Mouse (Mus musculus) heart, adult 2 months (tissue): ENCODE results near the gene Mecom. TPM values are rescaled to one million over a fixed set of nuclear protein-coding genes. Genes with fewer than 3 reads are reported as not detected.

Experiments used
- DNase-seq, 2 experiments: peaks; one replicate each; pipeline ENCODE4 v3.0.0; 2021
- H3K27ac ChIP-seq: fragments of 200-600 bp; 2 replicates; pipeline ENCODE4 v1.8.1; 2022
- H3K27me3 ChIP-seq: fragments of 200-500 bp; 2 replicates; pipeline ENCODE4 v1.6.1; 2012; ENCODE audit warnings: mild to moderate bottlenecking, low read length, inconsistent platforms, mixed read lengths; ENCODE audit not compliant: control insufficient read depth, insufficient read depth
- H3K36me3 ChIP-seq: fragments of 200-500 bp; 2 replicates; pipeline ENCODE4 v1.6.1; 2012; ENCODE audit warnings: low read length, inconsistent platforms; ENCODE audit not compliant: control insufficient read depth, insufficient read depth
- H3K4me1 ChIP-seq: fragments of 200-500 bp; 2 replicates; pipeline ENCODE4 v1.6.1; 2011; ENCODE audit warnings: low read length; ENCODE audit not compliant: control insufficient read depth, insufficient read depth
- H3K4me3 ChIP-seq: fragments of 200-600 bp; 2 replicates; pipeline ENCODE4 v1.8.1; 2022
- H3K79me2 ChIP-seq: fragments of 200-500 bp; replicated peaks from 2 replicates; pipeline ENCODE4 v1.6.1; 2012; ENCODE audit warnings: mild to moderate bottlenecking, inconsistent platforms, low read length, moderate library complexity, mixed read lengths; ENCODE audit not compliant: control insufficient read depth, insufficient read depth
- H3K9ac ChIP-seq: fragments of 200-500 bp; 2 replicates; pipeline ENCODE4 v1.6.1; 2012; ENCODE audit warnings: low read depth, mild to moderate bottlenecking, control low read depth, inconsistent platforms, low read length, mixed read lengths
- CTCF ChIP-seq: fragments of 200-600 bp; IDR thresholded peaks from 2 replicates; pipeline ENCODE4 v1.8.1; 2022; ENCODE audit warnings: antibody characterized with exemption, mild to moderate bottlenecking, moderate library complexity
- EP300 ChIP-seq: fragments of 200-500 bp; IDR thresholded peaks from 2 replicates; pipeline ENCODE4 v1.6.1; 2011; ENCODE audit warnings: low read depth, low read length, control low read depth; ENCODE audit not compliant: insufficient read depth
- POLR2A ChIP-seq: fragments of 200-500 bp; IDR thresholded peaks from 2 replicates; pipeline ENCODE4 v1.6.1; 2011; ENCODE audit warnings: mild to moderate bottlenecking, low read depth, low read length, control low read depth; ENCODE audit not compliant: insufficient read depth
- WGBS: fragments of 180-500 bp; shearing (Covaris S2); methylation state at CpG from one replicate; pipeline ENCODE4 v1.1.7; 2018; 5-methylcytosine and 5-hydroxymethylcytosine counted together
- intact Hi-C: fragments of 180-260 bp; cut with DNase I; formaldehyde crosslinking; loops from one replicate; pipeline ENCODE4 v1.15.1; 2025
- polyA plus RNA-seq: library from polyadenylated mRNA; depleted of rRNA; stranded (reverse); fragments of >200 nt; gene quantifications from 2 replicates; pipeline ENCODE4 v1.2.3, GENCODE M21; 2012
- total RNA-seq, 2 experiments: library from RNA; stranded (reverse); gene quantifications; 2 replicates each; pipeline ENCODE4 v1.2.3; 2021

The Mecom gene
- total and polyA plus RNA-seq, 3 experiments = 5.2 to 18.6 (median 12.5) TPM

DNA sequence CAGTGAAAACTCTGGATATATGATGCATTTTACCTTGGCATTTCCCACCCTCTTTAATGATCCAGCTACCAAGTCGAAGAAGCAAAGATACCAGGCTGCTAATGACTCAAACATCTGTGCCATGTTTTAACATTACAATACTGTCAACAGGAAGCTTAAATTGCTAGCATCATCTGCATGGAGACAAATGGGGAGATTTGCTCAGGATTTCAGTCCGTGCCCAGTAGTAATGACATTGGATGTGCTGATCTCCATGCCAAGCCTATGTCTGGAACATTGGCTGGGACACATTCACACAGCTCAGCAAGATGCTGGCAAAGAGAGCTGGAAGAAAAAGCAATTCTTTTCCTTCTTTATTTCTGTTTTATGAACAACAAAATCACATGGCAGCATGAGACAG lies 53.4 kb downstream of the Mecom start:
- Histone ChIP-seq H3K4me3 (no peak overlapping the region), H3K4me1 (peaks cover 4% of the 10 kb centered on the region), H3K27me3 (no peaks in the 10 kb centered on the region), H3K9ac (no peak overlapping the region), H3K27ac (no peak overlapping the region), H3K79me2 (no peaks in the 10 kb centered on the region), H3K36me3 (peaks cover 2% of the 10 kb centered on the region; the same call in 1 of the 2 replicates)
- no peak for DNase-seq
- intact Hi-C loops = no loop called here
- WGBS = 31% methylated on average over 2 of the region's 2 CpGs
- no peak for TF ChIP-seq CTCF
- TF ChIP-seq EP300 = no peak
- TF ChIP-seq POLR2A = no peak

DNA sequence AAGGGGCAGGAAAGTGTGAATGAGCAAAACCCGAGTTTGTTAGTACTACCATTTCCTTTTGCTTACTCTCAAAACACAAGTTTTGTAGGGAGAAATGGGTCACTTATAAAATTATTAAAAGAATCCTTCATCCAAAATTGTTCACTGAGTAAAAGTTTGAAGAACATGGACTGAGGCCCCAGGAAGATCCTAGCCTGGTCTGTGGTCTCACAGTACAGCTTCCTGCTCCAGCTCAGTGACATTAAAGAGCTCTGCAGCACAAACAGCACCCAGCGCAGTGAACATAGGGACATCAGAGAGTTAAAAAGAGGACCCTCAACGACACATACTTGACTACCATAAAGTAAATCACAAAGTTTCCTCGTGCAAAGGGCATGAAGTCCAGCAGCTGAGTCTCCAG lies 59.0 kb downstream of the Mecom start:
- H3K27me3 ChIP-seq = no peaks in the 10 kb centered on the region
- H3K9ac ChIP-seq = no peak overlapping the region
- no peak overlapping the region for H3K27ac ChIP-seq
- intact Hi-C loops = no loop called here
- H3K79me2 ChIP-seq = no peaks in the 10 kb centered on the region
- 47% methylated on average over 4 of the region's 4 CpGs for WGBS
- H3K4me3 ChIP-seq = no peak overlapping the region
- H3K4me1 ChIP-seq = peaks cover 5% of the 10 kb centered on the region
- DNase-seq = no peak
- no peaks in the 10 kb centered on the region for H3K36me3 ChIP-seq
- TF ChIP-seq EP300 (no peak), CTCF (no peak), POLR2A (no peak)

DNA sequence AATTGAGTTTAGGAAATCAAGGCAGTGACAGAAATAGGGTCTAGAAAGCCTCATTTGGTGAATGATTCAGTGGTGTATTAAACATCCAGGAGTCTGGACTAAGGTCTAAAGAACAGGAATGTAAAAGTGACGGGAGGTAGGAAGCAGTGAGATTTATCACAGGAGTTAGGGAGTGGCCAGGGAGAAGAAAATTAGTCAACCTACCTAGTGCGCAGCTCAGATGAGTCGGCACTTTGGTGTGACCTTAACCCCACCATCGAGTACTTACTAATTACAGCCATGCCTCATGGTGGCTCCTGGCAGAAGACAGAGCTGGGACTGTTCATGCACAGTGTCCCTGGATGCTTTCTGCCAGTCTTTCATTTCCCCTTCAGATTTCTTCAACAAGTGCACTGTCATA lies 61.4 kb downstream of the Mecom start:
- H3K9ac ChIP-seq = no peak overlapping the region
- 90% methylated on average over 4 of the region's 4 CpGs for WGBS

DNA sequence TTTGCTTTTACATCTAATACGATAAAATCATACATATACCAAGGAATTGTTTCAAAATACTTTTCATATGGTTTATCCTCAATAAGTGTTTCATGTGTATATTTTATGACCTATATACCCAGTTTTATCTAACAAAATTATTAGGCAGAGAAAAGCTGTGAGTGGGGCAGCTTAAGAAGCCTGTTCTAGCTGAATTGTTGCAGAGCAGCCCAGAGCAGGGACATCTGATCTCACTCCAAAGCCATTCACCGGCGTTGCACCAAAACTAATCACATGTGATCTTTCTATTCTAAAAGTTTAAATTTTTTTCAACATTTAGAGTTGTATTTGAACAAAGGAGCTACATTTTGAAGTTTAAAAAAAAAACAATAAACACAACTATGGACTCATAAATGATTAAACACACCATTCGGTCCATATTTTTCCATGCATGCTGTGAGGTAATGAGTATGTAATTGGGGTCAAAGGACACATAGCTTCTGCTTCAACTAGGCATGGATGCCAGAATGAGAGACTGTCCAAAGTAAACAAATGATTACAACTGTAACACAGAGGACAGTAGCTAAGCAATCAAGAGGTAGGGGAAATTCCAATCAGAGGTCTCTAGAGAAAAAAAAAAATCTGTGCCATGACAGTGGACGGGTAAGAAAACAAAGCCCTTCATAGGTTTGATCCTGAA lies 64.7 kb downstream of the Mecom start:
- no peaks in the 10 kb centered on the region for H3K27me3 ChIP-seq
- no peak overlapping the region for H3K4me3 ChIP-seq
- no peak overlapping the region for H3K9ac ChIP-seq
- intact Hi-C loops = no loop called here
- H3K27ac ChIP-seq = no peak overlapping the region
- H3K36me3 ChIP-seq = no peaks in the 10 kb centered on the region; the same call in 1 of the 2 replicates
- TF ChIP-seq EP300 (no peak), POLR2A (no peak), CTCF (no peak)
- 46% methylated on average over 5 of the region's 5 CpGs for WGBS
- no peaks in the 10 kb centered on the region for H3K79me2 ChIP-seq
- no peak for DNase-seq
- H3K4me1 ChIP-seq = peaks cover 16% of the 10 kb centered on the region

More for the DNA sequence above, 61.4 kb downstream of the Mecom start:
- intact Hi-C loops = no loop called here
- DNase-seq = no peak
- no peaks in the 10 kb centered on the region for H3K79me2 ChIP-seq
- H3K4me3 ChIP-seq = no peak overlapping the region
- no peak overlapping the region for H3K27ac ChIP-seq
- H3K4me1 ChIP-seq = peaks cover 5% of the 10 kb centered on the region
- H3K27me3 ChIP-seq = no peaks in the 10 kb centered on the region
- TF ChIP-seq POLR2A = no peak
- TF ChIP-seq EP300 = no peak
- TF ChIP-seq CTCF = no peak
- no peaks in the 10 kb centered on the region for H3K36me3 ChIP-seq

DNA sequence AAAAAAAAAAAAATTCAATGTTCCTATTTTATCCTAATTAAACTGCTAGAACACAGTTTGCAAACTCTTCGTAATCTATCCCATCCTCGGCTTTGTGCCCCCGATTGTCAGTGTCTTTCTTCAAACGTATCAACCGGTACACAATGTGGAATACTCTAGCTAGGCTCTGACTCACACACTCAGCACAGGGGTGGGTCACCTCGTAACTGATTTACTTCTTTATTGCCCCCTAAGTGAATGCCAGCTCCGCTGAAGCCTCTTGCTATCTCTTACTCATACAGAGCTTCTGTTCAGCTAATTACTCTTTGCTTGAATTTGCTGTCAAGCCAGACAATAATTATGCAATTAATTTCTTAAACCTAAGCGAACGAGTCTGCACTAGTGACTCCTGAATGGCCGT lies 66.1 kb downstream of the Mecom start:
- TF ChIP-seq EP300 = no peak
- Histone ChIP-seq H3K4me3 (no peak overlapping the region), H3K9ac (no peak overlapping the region), H3K4me1 (peaks cover 12% of the 10 kb centered on the region), H3K27ac (no peak overlapping the region), H3K27me3 (no peaks in the 10 kb centered on the region), H3K79me2 (no peaks in the 10 kb centered on the region), H3K36me3 (no peaks in the 10 kb centered on the region; the same call in 1 of the 2 replicates)
- 86% methylated on average over 10 of the region's 10 CpGs for WGBS
- DNase-seq = no peak
- intact Hi-C loops = no loop called here

DNA sequence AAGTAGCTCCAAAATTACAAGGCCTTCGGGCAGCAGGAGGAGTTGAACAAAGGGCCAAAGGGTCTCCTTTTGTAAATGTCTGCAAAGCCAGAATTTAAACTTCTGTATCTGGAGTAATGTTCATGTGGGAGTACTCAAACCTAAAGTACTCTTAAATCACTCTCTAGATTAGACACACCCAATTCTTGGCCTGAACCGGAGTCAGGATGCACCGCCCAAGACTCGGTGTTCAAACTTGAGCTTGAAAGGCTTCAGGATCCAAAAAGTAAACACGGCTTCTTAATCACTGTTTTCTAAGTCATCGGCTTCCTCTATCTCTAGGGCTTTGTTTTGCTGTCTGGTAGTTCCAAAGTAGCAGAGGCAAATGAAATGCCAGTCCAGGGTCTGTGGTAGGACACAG lies 67.3 kb downstream of the Mecom start:
- no peaks in the 10 kb centered on the region for H3K79me2 ChIP-seq
- DNase-seq = peak in 1 of 2 experiments; percentile 42
- H3K9ac ChIP-seq = no peak overlapping the region
- intact Hi-C loops = no loop called here
- H3K4me1 ChIP-seq = peaks cover 12% of the 10 kb centered on the region
- no peaks in the 10 kb centered on the region for H3K27me3 ChIP-seq
- no peaks in the 10 kb centered on the region; the same call in 1 of the 2 replicates for H3K36me3 ChIP-seq
- H3K27ac ChIP-seq = peak overlapping the region; percentile 77
- TF ChIP-seq EP300 (0 out of 2 replicates have a peak, but pooled peaks have one; percentile 47), POLR2A (no peak)
- H3K4me3 ChIP-seq = no peak overlapping the region
- WGBS = 46% methylated on average over 6 of the region's 6 CpGs
